Mouse (Mus musculus) limb, embryonic 14.5 days (tissue): ENCODE data around the gene Rpl18. TPM values are rescaled to one million over a fixed set of nuclear protein-coding genes. Genes with fewer than 3 reads are reported as not detected.

Source experiments
- ATAC-seq: fragments of 200-750 bp; cut with Nextera tagmentation; 2 replicates; pipeline ENCODE4 v1.8.0; 2017; ENCODE audit warnings: low read depth, moderate number of reproducible peaks, moderate TSS enrichment; ENCODE audit not compliant: low FRiP score
- DNase-seq: peaks from one replicate; pipeline ENCODE4 v3.0.0-alpha.2; 2015; ENCODE audit warnings: low spot score
- H3K27ac ChIP-seq: fragments of 300-500 bp; sonication (generic); replicated peaks from 2 replicates; pipeline ENCODE4 v1.5.1; 2014; ENCODE audit warnings: low read depth, mild to moderate bottlenecking, low read length, moderate library complexity, mixed read lengths
- H3K27me3 ChIP-seq: fragments of 300-500 bp; sonication (generic); 2 replicates; pipeline ENCODE4 v1.6.1; 2014; ENCODE audit warnings: low read length, mixed read lengths; ENCODE audit not compliant: control insufficient read depth, insufficient read depth
- H3K36me3 ChIP-seq: fragments of 300-500 bp; sonication (generic); 2 replicates; pipeline ENCODE4 v1.6.1; 2014; ENCODE audit warnings: mild to moderate bottlenecking, low read length, moderate library complexity, mixed read lengths; ENCODE audit not compliant: control insufficient read depth, insufficient read depth
- H3K4me1 ChIP-seq: fragments of 300-500 bp; sonication (generic); 2 replicates; pipeline ENCODE4 v1.6.1; 2014; ENCODE audit warnings: antibody characterized with exemption, low read length, mixed read lengths; ENCODE audit not compliant: control insufficient read depth, insufficient read depth
- H3K4me2 ChIP-seq: fragments of 300-500 bp; sonication (generic); replicated peaks from 2 replicates; pipeline ENCODE4 v1.6.1; 2014; ENCODE audit warnings: low read depth, mild to moderate bottlenecking, low read length, moderate library complexity; ENCODE audit not compliant: severe bottlenecking
- H3K4me3 ChIP-seq: fragments of 300-500 bp; sonication (generic); replicated peaks from 2 replicates; pipeline ENCODE4 v1.5.1; 2014; ENCODE audit warnings: low read length
- H3K9ac ChIP-seq: fragments of 300-500 bp; sonication (generic); 2 replicates; pipeline ENCODE4 v1.6.1; 2014; ENCODE audit warnings: mild to moderate bottlenecking, low read depth, low read length, moderate library complexity; ENCODE audit not compliant: severe bottlenecking
- H3K9me3 ChIP-seq: fragments of 300-500 bp; sonication (generic); 2 replicates; pipeline ENCODE4 v1.6.1; 2016; ENCODE audit warnings: low read length; ENCODE audit not compliant: control insufficient read depth
- POLR2A ChIP-seq: fragments of 200-500 bp; IDR thresholded peaks from 2 replicates; pipeline ENCODE4 v1.8.0; 2012; ENCODE audit warnings: inconsistent platforms, mild to moderate bottlenecking, moderate library complexity, borderline replicate concordance; ENCODE audit not compliant: insufficient read depth, insufficient read length; ENCODE audit errors: extremely low read depth
- WGBS: fragments of 180-500 bp; shearing (Covaris S2); extraction: QIAGEN DNeasy Blood & Tissue Kit; methylation state at CpG from one replicate; pipeline ENCODE4 v1.1.7; 2014; 5-methylcytosine and 5-hydroxymethylcytosine counted together
- polyA plus RNA-seq, 2 experiments: library from polyadenylated mRNA; depleted of rRNA in 1 of 2; stranded (reverse) in 1 of 2; unstranded in 1 of 2; fragments of >200 nt; fragmentation: Nextera tagmentation in 1 of 2; extraction: Ambion mirVana in 1 of 2; gene quantifications; 2 replicates each; pipeline versions ENCODE4 v1.2.1 to v1.2.3; 2012 to 2014

The Rpl18 gene
- polyA plus RNA-seq, 2 experiments = 1,196 to 1,246 TPM

GRCm38 (mm10) chr7:45718331-45718730 lies 3.1 kb downstream of the Rpl18 start:
- Histone ChIP-seq H3K9ac (peak overlapping the region; percentile 96), H3K4me1 (peaks cover 31% of the 10 kb centered on the region), H3K27ac (peak overlapping the region; percentile 92), H3K4me3 (peak overlapping the region; percentile 77), H3K27me3 (no peaks in the 10 kb centered on the region), H3K36me3 (peaks cover 48% of the 10 kb centered on the region), H3K9me3 (no peaks in the 10 kb centered on the region), H3K4me2 (peak overlapping the region; percentile 89)
- DNase-seq (no peak), ATAC-seq (no peak)
- under 1% methylated on average over 20 of the region's 20 CpGs for WGBS
- TF ChIP-seq POLR2A = no peak

- peak overlapping the region; percentile 89 for H3K4me2 ChIP-seq
- DNase-seq = no peak
- H3K4me3 ChIP-seq = peak overlapping the region; percentile 77
- no peaks in the 10 kb centered on the region for H3K27me3 ChIP-seq
- WGBS = 81% methylated on average over 10 of the region's 10 CpGs
- no peaks in the 10 kb centered on the region for H3K9me3 ChIP-seq
- H3K27ac ChIP-seq = no peak overlapping the region
- no peak for ATAC-seq
- peaks cover 29% of the 10 kb centered on the region for H3K4me1 ChIP-seq
- peaks cover 55% of the 10 kb centered on the region for H3K36me3 ChIP-seq
- H3K9ac ChIP-seq = peak overlapping the region; percentile 96
- no peak for TF ChIP-seq POLR2A
Measured at GRCm38 (mm10) chr7:45719180-45719579, 3.9 kb downstream of the Rpl18 start.

GRCm38 (mm10) chr7:45719738-45720412 lies 4.6 kb downstream of the Rpl18 start:
- Histone ChIP-seq H3K4me3 (peak overlapping the region; percentile 77; the same call in 1 of the 2 replicates), H3K9me3 (no peaks in the 10 kb centered on the region), H3K27ac (no peak overlapping the region), H3K27me3 (no peaks in the 10 kb centered on the region), H3K36me3 (peaks cover 62% of the 10 kb centered on the region), H3K4me1 (peaks cover 24% of the 10 kb centered on the region), H3K9ac (0 out of 2 replicates have a peak overlapping the region, but pooled peaks have one; percentile 96), H3K4me2 (peak overlapping the region; percentile 89; the same call in 1 of the 2 replicates)
- no peak for TF ChIP-seq POLR2A
- ATAC-seq = no peak
- no peak for DNase-seq
- WGBS = 90% methylated on average over 15 of the region's 16 CpGs

- DNase-seq = no peak
- no peak within 1 kb of the TSS for H3K9ac ChIP-seq
- H3K36me3 ChIP-seq = peaks cover 67% of the 10 kb centered on the region
- WGBS = 81% methylated on average over 14 of the region's 14 CpGs
- no peak within 1 kb of the TSS for H3K4me3 ChIP-seq
- H3K27ac ChIP-seq = no peak within 1 kb of the TSS
- H3K27me3 ChIP-seq = no peaks in the 10 kb centered on the region
- ATAC-seq = no peak
- no peak within 1 kb of the TSS for H3K4me2 ChIP-seq
- no peak for TF ChIP-seq POLR2A
- H3K9me3 ChIP-seq = no peaks in the 10 kb centered on the region
- H3K4me1 ChIP-seq = peaks cover 21% of the 10 kb centered on the region
Measured at GRCm38 (mm10) chr7:45720413-45721233, 5.4 kb downstream of the Rpl18 start, which contains the start of gene Fam83e. Fam83e (plus strand) TSS chr7:45721212.

GRCm38 (mm10) chr7:45721234-45721571 lies 5.9 kb downstream of the Rpl18 start:
- WGBS = 79% methylated on average over 7 of the region's 7 CpGs
- DNase-seq = no peak
- no peak for TF ChIP-seq POLR2A
- Histone ChIP-seq H3K9ac (no peak overlapping the region), H3K27me3 (no peaks in the 10 kb centered on the region), H3K4me2 (no peak overlapping the region), H3K9me3 (no peaks in the 10 kb centered on the region), H3K4me3 (no peak overlapping the region), H3K4me1 (peaks cover 15% of the 10 kb centered on the region), H3K36me3 (peaks cover 72% of the 10 kb centered on the region), H3K27ac (no peak overlapping the region)
- no peak for ATAC-seq
